Mouse (Mus musculus) liver, embryonic 14.5 days (tissue): Measurements from ENCODE around the gene Nfatc2. TPM values are rescaled to one million over a fixed set of nuclear protein-coding genes. Genes with fewer than 3 reads are reported as not detected.

Source experiments
- ATAC-seq: fragments of 200-750 bp; cut with Nextera tagmentation; 2 replicates; pipeline ENCODE4 v1.8.0; 2017; ENCODE audit warnings: moderate number of reproducible peaks, mild to moderate bottlenecking, moderate library complexity; ENCODE audit not compliant: insufficient read depth
- DNase-seq, 3 experiments: peaks; one replicate each; pipeline ENCODE4 v3.0.0-alpha.2; 2012 to 2013; ENCODE audit warnings: low read depth in 3 of 3, low spot score in 3 of 3
- H3K27ac ChIP-seq: fragments of 300-500 bp; sonication (generic); 2 replicates; pipeline ENCODE4 v1.5.1; 2014; ENCODE audit warnings: moderate library complexity, mild to moderate bottlenecking, control low read depth, inconsistent platforms
- H3K27me3 ChIP-seq: fragments of 300-500 bp; sonication (generic); 2 replicates; pipeline ENCODE4 v1.6.1; 2014; ENCODE audit warnings: mild to moderate bottlenecking, low read length, moderate library complexity; ENCODE audit not compliant: control insufficient read depth, insufficient read depth
- H3K36me3 ChIP-seq: fragments of 300-500 bp; sonication (generic); replicated peaks from 2 replicates; pipeline ENCODE4 v1.6.1; 2014; ENCODE audit warnings: low read depth; ENCODE audit not compliant: control insufficient read depth, insufficient read depth
- H3K4me1 ChIP-seq, 2 experiments: fragments of 200-500 bp in 1 of 2; fragments of 300-500 bp in 1 of 2; sonication (generic) in 1 of 2; replicated peaks; 2 replicates each; pipeline ENCODE4 v1.6.1; 2012 to 2014; ENCODE audit warnings: antibody characterized with exemption in 1 of 2, inconsistent platforms in 1 of 2, low read length in 1 of 2; ENCODE audit not compliant: control insufficient read depth in 2 of 2, insufficient read depth in 2 of 2
- H3K4me2 ChIP-seq: fragments of 300-500 bp; sonication (generic); 2 replicates; pipeline ENCODE4 v1.6.1; 2014; ENCODE audit warnings: low read depth, mild to moderate bottlenecking, control low read depth, moderate library complexity
- H3K4me3 ChIP-seq, 2 experiments: fragments of 200-500 bp in 1 of 2; fragments of 300-500 bp in 1 of 2; sonication (generic) in 1 of 2; 2 replicates each; pipeline ENCODE4 v1.5.1; 2012 to 2014; ENCODE audit warnings: low read depth in 2 of 2, low read length in 2 of 2, mild to moderate bottlenecking in 2 of 2, control low read depth in 1 of 2, inconsistent platforms in 1 of 2, moderate library complexity in 1 of 2; ENCODE audit not compliant: insufficient read depth in 1 of 2
- H3K9ac ChIP-seq: fragments of 300-500 bp; sonication (generic); replicated peaks from 2 replicates; pipeline ENCODE4 v1.6.1; 2014; ENCODE audit warnings: mild to moderate bottlenecking, control low read depth, moderate library complexity
- H3K9me3 ChIP-seq: fragments of 300-500 bp; sonication (generic); 2 replicates; pipeline ENCODE4 v1.6.1; 2016; ENCODE audit warnings: low read length, mixed read lengths; ENCODE audit not compliant: control insufficient read depth
- CTCF ChIP-seq: IDR thresholded peaks from 2 replicates; pipeline ENCODE4 v1.5.1; 2016; ENCODE audit warnings: antibody characterized with exemption, low read depth, control low read depth
- EP300 ChIP-seq: IDR thresholded peaks from 2 replicates; pipeline ENCODE4 v1.6.1; 2016; ENCODE audit warnings: antibody characterized with exemption, low read depth
- WGBS: fragments of 180-500 bp; shearing (Covaris S2); extraction: QIAGEN DNeasy Blood & Tissue Kit; methylation state at CpG from one replicate; pipeline ENCODE4 v1.1.7; 2014; ENCODE audit not compliant: insufficient replicate concordance; 5-methylcytosine and 5-hydroxymethylcytosine counted together
- polyA plus RNA-seq, 2 experiments: library from polyadenylated mRNA; depleted of rRNA in 1 of 2; stranded (reverse) in 1 of 2; unstranded in 1 of 2; fragments of >200 nt; fragmentation: Nextera tagmentation in 1 of 2; extraction: Ambion mirVana in 1 of 2; gene quantifications; 2 replicates each; pipeline versions ENCODE4 v1.2.1 to v1.2.3; 2012 to 2014

Nfatc2 gene
- polyA plus RNA-seq, 2 experiments, result 0.08 to 0.19 TPM

DNA sequence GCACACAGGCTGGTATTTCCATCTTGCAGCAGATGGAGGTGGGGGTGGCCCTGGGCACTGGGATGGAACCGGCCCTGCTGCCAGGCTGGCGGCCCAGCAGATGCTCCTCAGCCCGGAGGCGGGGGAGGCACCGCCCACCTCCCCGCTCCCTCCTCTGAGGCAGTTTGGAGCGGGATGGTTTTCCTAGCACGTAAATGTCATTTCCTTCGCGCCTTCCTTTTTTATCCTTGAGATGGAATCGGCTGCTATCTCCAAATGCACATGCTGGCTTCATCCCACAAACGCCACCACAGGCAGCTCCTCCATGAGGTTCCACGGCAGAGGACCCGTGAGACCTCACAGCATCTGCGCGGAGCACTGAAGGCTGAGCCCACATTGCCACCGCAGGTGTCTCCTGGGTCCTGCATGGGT, 160.5 kb downstream of the Nfatc2 start:
- H3K4me2 ChIP-seq, result no peak overlapping the region
- WGBS, result 86% methylated on average over 17 of the region's 17 CpGs
- H3K9me3 ChIP-seq, result no peaks in the 10 kb centered on the region; the same call in none of the 2 replicates
- no peak overlapping the region for H3K9ac ChIP-seq
- DNase-seq (no peak), ATAC-seq (no peak)
- TF ChIP-seq CTCF (no peak), EP300 (no peak)
- no peak overlapping the region for H3K27ac ChIP-seq
- H3K4me1 ChIP-seq, result no peaks in the 10 kb centered on the region
- H3K4me3 ChIP-seq, result no peak overlapping the region
- H3K27me3 ChIP-seq, result no peaks in the 10 kb centered on the region
- no peaks in the 10 kb centered on the region for H3K36me3 ChIP-seq

DNA sequence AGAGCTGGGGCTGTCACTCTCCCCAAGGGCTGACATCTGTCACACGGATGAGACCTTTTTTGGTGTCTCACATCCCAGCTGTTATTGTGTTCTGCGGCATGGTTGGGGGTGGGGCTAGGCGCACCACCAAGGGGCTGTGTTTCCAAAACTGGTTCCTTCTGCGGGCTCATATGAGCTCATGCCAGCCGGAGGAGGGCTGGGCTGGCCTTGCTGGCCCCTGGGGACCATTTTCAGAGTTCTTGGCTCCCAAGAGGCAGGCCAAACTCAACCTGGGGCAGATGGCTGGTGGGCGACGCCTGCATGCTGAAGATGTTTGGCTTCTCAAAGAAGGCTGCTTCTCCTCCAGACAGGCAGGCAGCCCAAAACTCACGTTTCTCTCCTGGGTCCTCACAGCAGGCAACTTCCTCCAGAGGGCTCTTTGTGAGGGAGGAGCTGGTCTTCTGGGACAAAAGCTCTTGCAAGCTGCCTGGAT, 162.4 kb downstream of the Nfatc2 start:
- Histone ChIP-seq H3K9ac (no peak overlapping the region), H3K9me3 (no peaks in the 10 kb centered on the region; the same call in none of the 2 replicates), H3K27me3 (no peaks in the 10 kb centered on the region), H3K4me3 (no peak overlapping the region), H3K4me2 (no peak overlapping the region), H3K36me3 (no peaks in the 10 kb centered on the region), H3K27ac (no peak overlapping the region), H3K4me1 (no peaks in the 10 kb centered on the region)
- DNase-seq (no peak), ATAC-seq (no peak)
- TF ChIP-seq EP300 (no peak), CTCF (no peak)
- WGBS, result 42% methylated on average over 8 of the region's 8 CpGs

DNA sequence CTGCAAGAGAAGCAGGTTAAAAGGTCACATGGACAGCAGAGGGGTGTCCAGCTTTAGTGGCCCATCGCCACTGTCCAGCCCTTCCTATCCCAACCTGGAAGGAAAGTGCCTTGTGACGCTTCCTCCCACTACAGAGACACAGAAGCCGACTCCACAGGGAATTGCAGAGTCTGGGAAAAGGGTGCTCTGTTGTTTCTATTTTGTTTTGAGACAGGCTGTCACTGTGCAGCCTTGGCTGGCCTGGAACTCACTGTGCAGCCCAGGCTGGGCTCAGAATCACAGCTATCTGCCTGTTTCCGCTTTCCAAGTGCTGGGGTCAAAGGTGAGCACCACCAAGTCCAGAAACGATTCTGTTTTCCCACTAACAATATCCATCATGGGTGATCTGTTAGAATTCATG, 167.3 kb downstream of the Nfatc2 start:
- Histone ChIP-seq H3K27ac (no peak overlapping the region), H3K27me3 (no peaks in the 10 kb centered on the region), H3K4me1 (no peaks in the 10 kb centered on the region), H3K9ac (no peak overlapping the region), H3K4me2 (no peak overlapping the region), H3K4me3 (no peak overlapping the region), H3K36me3 (no peaks in the 10 kb centered on the region), H3K9me3 (no peaks in the 10 kb centered on the region)
- no peak for TF ChIP-seq CTCF
- no peak for TF ChIP-seq EP300
- WGBS, result 55% methylated on average over 5 of the region's 5 CpGs
- DNase-seq (no peak), ATAC-seq (no peak)

DNA sequence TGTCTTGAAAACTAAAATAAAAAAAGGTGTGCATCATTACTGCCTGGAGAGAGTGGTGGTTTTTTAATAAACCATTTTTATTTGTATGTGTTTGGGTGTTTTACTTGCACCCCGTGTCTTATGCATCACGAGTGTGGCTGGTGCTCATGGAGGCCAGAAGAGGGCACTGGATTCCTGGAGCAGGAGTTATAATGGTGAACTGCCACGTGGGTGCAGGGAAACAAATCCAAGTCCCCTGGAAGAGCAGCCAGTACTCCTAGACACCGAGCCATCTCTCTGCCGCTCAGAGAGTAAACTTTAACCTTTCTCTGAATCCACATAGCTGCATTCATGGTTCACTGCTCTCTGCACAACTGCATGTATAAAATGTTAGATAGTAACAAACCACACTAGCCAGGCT, 168.1 kb downstream of the Nfatc2 start:
- Histone ChIP-seq H3K4me2 (no peak overlapping the region), H3K36me3 (no peaks in the 10 kb centered on the region), H3K9ac (no peak overlapping the region), H3K27ac (no peak overlapping the region), H3K4me3 (no peak overlapping the region), H3K4me1 (no peaks in the 10 kb centered on the region), H3K9me3 (no peaks in the 10 kb centered on the region), H3K27me3 (no peaks in the 10 kb centered on the region)
- DNase-seq (no peak), ATAC-seq (no peak)
- 55% methylated on average over 5 of the region's 5 CpGs for WGBS
- TF ChIP-seq CTCF, result no peak
- no peak for TF ChIP-seq EP300

DNA sequence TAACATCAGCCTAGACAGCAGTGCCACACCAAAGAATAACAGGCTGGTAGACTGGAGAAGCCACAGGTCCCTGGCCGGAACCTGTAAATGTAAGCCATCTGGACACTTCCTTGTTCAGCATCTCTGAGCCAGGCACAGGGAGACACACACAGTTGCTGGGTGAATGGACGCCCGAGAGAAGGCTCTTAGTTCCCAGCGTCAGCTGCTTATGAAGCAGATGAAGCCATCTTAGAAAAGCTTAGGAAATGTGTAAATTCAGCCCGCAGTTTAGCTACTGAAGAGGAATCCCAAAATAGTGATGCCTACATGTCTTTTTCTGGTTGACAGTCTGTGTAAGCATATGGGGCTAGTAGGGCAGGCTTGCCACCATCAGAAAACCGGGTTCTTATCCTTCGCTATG, 169.1 kb downstream of the Nfatc2 start:
- no peak for ATAC-seq
- Histone ChIP-seq H3K4me3 (no peak overlapping the region), H3K27ac (no peak overlapping the region), H3K4me2 (no peak overlapping the region), H3K9me3 (no peaks in the 10 kb centered on the region), H3K9ac (no peak overlapping the region), H3K4me1 (no peaks in the 10 kb centered on the region), H3K27me3 (no peaks in the 10 kb centered on the region), H3K36me3 (no peaks in the 10 kb centered on the region)
- TF ChIP-seq EP300 (no peak), CTCF (no peak)
- WGBS, result 64% methylated on average over 7 of the region's 7 CpGs
- no peak for DNase-seq

DNA sequence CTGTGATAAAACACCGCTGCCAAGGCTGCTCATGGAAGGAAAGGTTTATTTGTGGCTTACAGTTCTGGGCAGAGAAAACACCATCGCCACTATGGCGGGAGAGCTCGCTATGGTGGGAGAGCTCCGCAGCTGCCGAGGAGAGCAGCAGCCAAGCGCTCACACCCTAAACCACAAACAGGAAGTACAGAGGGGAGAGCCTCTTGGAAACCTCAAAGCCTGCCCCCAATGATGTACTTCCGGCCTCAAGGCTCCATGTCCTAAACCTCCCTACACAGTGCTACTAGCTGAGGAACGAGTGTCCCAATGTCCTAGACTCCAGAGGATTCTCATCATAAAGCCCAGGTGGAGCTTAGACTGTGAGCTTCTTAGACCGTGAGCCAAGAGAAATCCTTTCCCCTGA, 171.9 kb downstream of the Nfatc2 start:
- no peaks in the 10 kb centered on the region for H3K27me3 ChIP-seq
- H3K9me3 ChIP-seq, result no peaks in the 10 kb centered on the region
- no peak for TF ChIP-seq CTCF
- no peak for TF ChIP-seq EP300
- no peaks in the 10 kb centered on the region for H3K4me1 ChIP-seq
- 26% methylated on average over 10 of the region's 10 CpGs for WGBS
- no peak overlapping the region for H3K4me2 ChIP-seq
- H3K36me3 ChIP-seq, result no peaks in the 10 kb centered on the region
- ATAC-seq, result no peak
- H3K9ac ChIP-seq, result no peak overlapping the region
- DNase-seq, result no peak
- no peak overlapping the region for H3K4me3 ChIP-seq
- H3K27ac ChIP-seq, result no peak overlapping the region
